Mouse (Mus musculus) cerebellum, adult (tissue): ENCODE data around the gene Ganab.
"Not testable (repeated sequence)": the region's sequence is repeated elsewhere in the genome, so short reads cannot be mapped to it uniquely, and the experiment has no call there.

Experiments
- ATAC-seq: cut with Nextera tagmentation; 2 replicates; pipeline ENCODE4 v1.9.2; 2017; ENCODE audit warnings: mild to moderate bottlenecking, moderate library complexity, mixed read lengths; ENCODE audit not compliant: insufficient number of reproducible peaks, low FRiP score, low TSS enrichment

Ganab gene

DNA sequence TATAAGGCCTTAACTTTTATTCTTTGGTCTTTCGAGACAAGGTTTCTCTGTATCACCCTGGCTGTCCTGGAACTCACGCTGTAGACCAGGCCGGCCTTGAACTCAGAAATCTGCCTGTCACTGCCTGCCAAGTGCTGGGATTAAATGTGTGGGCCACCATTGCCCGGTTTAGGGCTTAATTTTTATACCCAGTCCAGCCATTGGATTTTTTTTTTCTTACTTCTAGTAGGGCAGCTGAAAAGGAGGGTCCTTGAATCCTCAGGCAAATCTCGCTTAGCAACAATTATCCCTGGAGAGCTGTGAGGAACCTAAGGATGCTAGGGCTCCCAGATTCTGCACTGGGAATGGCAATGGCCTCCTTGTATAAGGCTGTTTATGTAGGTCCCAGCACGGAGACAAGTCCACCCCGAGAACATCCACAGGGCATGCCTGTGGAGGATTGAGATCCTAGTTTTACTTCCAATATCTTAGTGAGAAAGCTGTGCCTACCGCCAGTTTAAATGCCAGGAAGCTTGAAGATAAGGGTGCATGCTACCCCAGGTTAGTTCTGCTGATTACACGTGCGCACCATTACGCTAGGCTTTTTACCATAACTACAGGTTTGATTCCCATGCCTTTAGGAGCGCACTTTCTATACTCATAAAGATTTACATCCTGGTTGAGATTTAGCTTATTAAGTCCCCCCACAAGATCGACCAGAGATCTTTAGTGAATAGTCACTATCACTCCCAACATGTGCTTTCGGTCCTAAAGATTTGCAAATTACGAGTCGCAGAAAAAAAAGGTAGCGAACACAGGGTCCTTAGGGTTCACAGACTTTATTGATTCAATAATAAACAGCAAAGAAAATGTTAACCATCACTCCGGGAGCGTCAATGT is 10.0 kb upstream of the Ganab start:
- ATAC-seq = no peak

DNA sequence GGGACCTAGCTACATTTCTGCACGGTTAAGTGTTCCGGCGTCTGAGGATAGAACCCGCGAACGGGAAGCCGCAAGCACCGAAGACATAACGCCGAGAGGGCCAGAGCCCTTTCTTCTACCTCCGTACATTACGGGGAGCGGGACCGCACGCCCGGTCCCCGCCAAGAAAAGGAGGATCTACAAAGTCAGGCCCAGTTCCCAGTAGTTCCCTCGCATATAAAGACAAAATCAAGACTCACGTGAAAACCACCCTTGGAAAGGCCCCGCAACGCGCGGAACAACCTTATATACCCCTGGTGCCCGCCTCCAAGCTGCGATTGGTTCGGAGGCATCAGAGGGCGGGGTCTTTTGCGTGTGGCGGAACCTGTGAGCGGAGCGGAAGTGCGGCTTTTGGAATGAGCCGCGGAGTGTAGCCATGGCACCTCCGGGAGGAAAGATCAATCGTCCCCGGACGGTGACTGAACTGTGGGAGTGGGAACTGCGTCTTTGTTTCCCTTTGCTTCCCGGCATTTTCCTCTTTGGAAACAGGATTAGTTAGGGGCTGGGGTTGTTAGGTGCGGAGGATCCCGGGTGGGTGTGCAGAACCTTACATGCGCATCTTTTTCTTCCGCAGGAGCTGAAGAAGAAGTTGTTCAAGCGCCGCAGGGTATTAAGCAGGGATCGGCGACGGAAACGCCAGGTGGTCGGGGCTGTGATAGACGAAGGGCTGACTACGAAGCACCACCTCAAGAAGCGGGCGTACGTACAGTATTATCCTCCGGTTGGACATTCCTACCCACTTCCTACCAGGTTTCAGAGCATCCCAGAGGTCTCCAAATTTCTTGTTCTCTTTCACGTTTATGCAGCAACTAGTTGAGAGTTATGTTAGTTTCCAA is 9.1 kb upstream of the Ganab start, which contains the start of the genes 1810009A15Rik and Gm49416:
TSS of gene 1810009A15Rik (plus strand) at position 343 of the 875 bp plus-strand sequence.
TSS of gene Gm49416 (plus strand) at position 416 of the 875 bp plus-strand sequence.
- ATAC-seq = peak; percentile 94

DNA sequence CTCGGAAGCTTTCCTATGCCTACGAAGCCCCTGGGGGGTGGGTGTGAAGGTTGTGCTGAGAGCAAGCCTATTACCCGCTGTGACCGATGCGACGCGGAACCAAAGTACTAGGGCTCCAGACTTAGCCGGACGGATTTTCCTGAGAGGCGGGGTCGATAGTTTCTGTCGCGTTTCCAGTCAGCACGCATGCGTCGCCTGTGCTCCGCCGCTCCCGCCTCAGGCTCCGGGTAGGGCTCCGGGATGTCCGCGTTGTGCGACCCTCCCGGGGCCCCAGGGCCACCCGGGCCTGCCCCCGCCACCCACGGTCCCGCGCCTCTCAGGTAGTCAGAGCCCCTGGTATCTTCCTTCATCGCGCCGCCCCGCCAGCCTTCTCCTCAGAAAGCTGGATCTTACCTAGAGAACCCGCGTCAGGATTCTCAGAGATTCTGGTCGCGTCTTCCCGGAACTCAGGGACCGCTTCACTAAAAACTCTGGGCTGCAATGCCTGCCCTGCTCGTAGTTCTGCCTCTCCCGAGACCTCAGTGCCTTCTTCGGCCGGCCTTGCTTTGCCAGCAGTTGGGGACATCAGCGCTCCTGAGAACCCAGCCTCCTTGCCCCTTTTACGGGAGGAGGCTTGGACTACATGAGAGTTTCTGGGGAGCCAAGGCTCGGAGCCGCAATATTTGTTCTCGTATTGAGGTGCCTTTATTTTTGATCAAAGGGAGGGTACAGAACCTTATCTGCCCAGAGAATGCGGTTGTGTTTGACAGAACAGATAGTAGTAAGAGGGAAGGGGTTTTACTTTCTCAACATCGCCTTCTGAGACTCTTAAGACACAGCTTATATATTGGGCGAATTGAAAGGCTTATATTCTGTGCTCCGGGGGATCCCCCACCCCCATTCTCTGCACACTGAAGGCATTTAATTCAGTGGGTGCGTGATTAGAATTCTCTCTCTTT is 4.8 kb upstream of the Ganab start, which contains the start of gene Ints5:
TSS of gene Ints5 (plus strand) at position 177 of the 938 bp plus-strand sequence.
- peak; percentile 47; the same call in 1 of the 2 replicates for ATAC-seq

DNA sequence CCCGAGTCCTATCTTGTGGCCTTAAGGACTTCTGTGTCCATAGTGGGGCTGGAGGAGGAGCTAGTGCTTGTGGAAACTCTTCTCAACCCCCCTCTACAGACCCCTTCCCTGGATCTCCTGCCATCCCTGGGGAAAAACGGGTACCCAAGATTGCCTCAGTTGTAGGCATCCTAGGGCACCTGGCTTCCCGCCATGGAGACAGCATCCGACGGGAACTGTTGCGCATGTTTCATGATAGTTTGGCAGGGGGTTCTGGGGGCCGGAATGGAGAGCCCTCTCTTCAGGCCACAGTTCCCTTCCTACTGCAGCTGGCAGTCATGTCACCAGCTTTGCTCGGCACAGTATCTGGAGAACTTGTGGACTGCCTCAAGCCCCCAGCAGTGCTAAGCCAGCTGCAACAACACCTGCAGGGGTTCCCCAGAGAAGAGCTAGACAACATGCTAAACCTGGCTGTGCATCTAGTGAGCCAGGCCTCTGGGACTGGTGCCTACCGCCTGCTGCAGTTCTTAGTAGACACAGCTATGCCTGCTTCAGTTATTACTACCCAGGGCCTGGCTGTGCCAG is 2.4 kb upstream of the Ganab start:
- no peak for ATAC-seq

DNA sequence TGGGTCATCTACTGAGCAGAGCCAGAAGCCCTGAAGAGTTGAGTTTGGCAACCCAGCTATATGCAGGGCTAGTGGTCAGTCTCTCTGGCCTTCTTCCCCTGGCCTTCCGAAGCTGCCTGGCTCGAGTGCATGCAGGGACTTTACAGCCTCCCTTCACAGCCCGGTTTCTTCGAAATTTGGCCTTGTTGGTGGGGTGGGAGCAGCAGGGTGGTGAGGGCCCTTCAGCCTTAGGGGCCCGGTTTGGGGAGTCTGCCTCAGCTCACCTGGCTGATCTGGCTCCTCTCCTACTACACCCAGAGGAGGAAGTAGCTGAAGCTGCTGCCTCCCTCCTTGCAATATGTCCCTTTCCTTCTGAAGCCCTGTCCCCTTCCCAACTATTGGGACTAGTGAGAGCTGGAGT is 1.6 kb upstream of the Ganab start:
- not testable (repeated sequence) for ATAC-seq

DNA sequence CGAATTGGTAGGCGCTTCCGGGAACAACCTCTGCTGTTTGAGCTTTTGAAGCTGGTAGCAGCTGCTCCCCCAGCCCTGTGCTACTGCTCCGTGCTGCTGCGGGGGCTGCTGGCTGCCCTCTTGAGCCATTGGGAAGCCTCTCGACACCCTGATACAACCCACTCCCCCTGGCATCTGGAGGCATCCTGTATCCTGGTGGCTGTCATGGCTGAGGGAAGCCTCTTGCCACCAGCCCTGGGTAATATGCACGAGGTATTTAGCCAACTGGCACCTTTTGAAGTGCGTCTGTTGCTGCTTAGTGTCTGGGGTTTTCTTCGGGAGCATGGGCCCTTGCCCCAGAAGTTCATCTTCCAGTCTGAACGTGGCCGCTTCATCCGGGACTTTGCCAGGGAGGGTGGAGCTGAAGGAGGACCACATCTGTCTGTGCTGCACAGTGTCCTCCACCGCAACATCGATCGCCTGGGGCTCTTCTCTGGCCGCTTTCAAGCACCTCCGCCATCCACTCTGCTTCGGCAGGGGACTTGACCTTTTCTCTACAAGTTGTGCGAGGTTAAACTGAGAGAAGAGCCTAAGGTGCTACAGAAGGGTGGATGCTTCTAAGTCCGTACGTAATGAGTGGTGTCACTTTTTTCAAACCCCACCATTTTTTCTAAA is 533 bp upstream of the Ganab start:
- peak; percentile 6; the same call in 1 of the 2 replicates for ATAC-seq

DNA sequence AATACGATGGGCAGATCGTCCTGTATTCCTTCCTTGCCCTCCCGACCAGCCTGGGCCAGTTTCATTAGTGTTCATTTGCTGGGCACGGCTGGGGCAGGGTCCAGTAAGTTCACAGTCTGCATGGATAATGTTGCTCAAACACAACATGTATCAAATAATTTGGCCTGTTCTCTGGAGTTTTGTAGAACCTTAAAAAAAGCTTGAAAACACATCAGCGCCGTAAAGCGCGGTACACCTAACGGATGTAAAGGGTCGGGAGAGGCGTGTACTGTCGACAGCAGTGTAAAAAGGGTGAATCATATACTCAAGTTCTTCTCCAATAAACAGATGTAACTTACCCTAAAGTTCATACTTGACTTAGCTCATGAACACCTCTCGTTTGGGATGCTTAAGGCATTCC is 705 bp downstream of the Ganab start:
- ATAC-seq = no peak

DNA sequence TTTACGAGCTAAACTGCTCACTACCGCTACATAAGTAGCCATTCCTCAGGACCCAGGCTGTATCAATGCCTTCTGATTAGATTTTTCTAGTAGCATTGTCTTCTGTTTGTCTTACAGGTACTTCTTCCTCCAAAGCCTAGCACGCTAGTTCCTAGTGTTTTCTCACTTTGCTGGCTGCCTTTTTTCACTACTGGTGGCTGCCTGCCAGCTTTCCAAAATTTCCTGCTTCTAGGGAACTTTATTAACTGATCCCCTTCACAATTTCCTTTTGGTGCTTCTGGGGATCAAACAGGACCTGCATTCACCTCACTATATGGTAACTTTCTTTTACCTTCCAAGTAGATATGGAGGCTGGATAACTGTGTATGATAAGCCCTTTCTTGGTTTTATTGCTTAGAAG is 1.2 kb downstream of the Ganab start:
- no peak for ATAC-seq

DNA sequence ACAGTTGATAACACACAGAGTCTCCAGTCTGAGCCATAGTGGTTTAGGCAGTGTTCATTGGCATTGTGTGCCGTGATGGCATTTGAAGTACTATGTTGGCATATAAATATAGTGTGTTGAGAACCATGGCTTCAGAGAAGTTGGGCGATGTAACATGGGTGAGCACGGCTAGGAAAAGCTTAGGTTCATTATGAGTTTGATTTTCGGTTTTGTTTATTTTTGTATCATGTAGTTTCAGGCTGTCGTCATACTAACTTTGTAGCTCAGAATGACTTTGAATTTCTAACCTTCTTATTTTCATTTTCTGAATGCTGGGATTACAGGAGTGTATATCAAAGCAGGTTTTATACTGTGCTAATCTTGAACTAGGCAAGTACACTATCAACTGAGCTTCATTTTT is 5.5 kb downstream of the Ganab start:
- ATAC-seq = no peak

DNA sequence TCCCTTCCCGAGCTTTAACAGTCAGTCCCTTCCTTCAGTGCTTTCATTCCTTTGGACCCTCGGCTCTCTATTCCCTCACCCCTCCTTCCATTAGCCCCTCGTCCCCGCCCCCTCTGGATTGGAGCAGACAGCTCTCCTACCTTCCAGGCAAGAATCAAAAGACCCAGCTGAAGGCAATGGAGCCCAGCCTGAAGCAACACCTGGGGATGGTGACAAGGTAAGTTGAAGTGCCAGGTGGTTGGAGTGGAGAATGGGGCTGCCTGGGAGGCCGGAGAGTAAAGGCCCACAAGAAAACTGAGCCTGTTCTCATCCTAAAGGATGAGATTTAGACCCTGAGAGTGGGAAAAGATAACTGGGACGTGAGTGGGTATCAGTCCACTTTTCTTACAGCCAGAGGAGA is 10.7 kb downstream of the Ganab start:
- ATAC-seq = no peak

DNA sequence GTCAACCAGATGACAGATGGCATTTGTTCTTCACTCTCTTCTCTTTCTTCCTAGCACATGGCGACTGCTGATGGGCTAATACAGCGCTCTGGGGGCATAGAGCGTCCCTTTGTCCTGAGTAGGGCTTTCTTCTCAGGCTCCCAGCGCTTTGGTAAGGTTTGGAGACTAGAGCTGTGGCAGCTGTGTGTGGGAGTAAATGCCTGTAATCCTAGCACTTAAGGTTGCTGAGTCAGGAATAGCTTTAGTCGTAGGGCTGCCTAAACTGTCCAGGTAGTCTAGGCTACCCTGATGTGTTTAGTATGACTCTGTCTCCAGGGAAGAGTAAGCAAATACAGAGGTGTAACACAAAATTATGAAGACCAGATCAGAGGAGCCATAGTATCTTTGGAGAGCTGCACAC is 13.9 kb downstream of the Ganab start:
- no peak for ATAC-seq

DNA sequence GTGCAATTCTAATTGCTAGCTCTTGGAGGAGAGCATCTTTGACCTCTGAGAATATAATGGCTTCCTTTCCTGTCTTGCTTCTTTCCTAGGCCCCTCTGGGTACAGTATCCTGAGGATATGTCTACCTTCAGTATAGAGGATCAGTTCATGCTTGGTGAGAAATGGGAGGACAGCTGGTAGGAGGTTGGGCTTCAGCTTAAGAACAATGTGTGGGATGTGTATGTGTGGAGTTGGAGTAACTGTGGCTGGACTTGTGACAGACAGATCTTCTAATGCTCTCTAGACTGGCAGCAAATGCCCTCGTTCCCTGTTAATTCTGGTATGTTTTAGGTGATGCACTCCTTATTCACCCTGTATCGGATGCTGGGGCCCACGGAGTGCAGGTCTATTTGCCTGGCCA is 16.3 kb downstream of the Ganab start:
- no peak for ATAC-seq

DNA sequence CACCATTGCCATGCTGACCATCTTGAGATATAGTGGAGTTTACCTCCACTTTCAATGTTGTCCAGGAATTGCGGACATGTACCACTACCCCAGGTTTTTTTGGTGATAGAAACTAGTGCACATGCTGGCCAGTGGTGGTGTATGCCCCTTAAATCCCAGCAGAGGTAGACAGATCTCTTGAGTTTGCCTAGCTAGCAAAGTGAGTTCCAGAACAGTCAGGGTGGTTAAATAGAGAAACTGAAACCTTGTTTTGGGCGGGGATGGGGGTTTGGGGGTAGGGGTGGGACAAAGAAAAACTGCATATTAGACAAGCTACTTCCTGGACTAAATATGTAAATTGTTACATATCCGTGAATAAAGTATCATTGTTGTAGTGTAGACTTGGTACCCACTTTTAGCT is 21.1 kb downstream of the Ganab start:
- no peak for ATAC-seq

DNA sequence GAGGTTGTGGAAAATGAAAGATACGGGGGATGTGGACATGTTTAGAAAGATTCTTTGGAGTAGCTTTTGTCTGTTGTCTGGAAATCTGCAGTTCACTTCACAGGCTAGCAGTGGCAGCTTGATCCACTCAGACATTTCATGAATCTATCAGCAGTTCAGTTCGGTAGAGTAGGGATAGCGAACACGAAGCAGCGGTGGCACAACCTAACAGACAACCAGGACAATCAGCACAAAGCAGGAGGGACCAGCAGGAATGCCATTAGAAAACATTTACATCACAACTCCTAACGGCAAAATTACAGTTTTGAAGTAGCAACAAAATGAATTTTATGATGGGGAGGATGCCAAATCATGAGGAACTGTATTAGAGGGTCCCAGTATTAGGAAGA is 21.8 kb downstream of the Ganab start:
- no peak for ATAC-seq

DNA sequence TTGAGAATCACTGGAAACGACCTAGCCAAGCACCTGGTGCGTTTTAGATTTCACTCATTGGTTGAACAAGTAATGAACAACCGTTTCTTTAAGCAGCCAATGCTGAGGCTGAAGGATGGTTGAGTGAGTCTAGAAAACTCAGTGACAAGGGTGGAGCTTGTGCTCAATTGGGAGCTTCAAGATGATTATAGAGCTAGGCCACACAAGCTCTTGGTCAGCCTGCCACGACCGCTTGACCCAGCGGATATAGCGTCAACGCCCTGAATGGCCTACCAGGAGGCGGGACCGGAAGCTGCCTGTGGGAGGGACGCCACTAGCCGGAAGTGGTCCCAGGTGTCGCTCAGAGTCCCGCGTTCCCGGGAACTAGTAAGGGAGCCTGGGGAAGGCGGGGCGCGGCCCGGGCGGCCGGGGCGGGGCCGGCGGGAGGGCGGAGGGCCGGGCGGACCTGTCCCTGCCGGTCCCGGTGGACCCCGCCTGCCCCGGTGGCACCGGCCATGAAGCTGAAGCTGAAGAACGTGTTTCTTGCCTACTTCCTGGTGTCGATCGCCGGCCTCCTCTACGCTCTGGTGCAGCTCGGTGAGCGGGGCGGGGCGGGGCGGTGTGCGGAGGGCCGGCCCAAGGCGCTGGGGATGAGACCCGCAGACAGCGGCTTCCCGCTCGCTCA is 22.3 kb downstream of the Ganab start, which contains the start of gene B3gat3:
TSS of gene B3gat3 (plus strand) at position 302 of the 664 bp plus-strand sequence.
- peak; percentile 98 for ATAC-seq

DNA sequence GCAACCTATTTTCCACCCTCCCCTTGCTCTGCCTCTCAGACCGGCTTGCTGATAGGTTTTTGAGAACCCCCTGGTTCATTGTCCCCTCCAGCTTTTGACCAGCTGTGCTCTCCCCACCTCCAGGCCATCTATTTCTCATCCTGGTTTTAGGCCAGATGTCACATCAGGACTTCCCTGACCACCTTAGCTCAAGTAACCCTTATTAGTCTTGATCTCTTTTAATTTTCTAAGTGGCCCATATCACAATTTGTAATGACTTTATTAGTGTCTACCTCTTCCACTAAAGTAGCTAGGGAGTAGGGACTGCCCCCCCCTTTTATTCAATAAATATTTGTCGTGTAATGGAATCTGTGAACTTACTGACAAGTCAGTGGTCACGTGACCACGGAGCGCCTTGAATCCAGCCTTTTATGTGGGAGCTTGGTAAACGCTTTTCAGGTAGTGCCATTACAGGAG is 23.0 kb downstream of the Ganab start:
- no peak for ATAC-seq

DNA sequence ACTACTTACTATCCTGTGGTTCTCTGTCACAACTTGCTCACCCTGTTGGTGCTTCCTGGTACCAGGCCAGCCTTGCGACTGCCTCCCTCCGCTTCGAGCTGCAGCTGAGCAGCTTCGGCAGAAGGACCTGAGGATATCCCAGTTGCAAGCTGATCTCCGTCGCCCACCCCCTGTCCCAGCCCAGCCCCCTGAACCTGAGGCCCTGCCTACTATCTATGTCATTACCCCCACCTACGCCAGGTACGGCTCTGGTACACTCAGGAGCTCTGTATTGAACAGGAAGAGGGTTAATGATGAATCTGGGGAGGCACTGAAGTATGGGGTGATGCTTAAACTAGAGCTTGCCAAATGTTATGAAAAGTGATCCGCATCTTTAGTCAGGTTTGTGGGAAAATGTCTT is 23.9 kb downstream of the Ganab start:
- no peak for ATAC-seq

DNA sequence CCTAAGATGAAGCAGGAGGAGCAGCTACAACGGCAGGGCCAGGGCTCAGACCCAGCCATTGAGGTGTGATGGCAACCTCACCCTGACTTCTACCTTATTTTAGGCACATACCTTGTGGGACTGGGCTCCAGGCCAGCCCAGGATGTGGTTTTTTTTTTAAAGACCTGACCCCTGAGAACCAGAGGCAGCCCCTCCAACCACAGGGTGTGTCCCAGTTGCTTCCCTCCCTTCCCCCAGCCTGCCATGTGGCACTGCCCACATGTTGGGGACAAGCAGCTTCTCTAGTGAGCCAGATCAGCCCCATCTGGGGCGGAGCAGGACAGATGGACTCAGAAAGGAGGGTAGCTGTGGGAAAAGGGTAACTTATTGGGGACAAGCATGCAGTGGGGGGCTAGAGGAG is 28.9 kb downstream of the Ganab start:
- ATAC-seq = no peak
